Mouse (Mus musculus): Measurements from ENCODE around the gene Ldlrap1.

Gene Ldlrap1

DNA sequence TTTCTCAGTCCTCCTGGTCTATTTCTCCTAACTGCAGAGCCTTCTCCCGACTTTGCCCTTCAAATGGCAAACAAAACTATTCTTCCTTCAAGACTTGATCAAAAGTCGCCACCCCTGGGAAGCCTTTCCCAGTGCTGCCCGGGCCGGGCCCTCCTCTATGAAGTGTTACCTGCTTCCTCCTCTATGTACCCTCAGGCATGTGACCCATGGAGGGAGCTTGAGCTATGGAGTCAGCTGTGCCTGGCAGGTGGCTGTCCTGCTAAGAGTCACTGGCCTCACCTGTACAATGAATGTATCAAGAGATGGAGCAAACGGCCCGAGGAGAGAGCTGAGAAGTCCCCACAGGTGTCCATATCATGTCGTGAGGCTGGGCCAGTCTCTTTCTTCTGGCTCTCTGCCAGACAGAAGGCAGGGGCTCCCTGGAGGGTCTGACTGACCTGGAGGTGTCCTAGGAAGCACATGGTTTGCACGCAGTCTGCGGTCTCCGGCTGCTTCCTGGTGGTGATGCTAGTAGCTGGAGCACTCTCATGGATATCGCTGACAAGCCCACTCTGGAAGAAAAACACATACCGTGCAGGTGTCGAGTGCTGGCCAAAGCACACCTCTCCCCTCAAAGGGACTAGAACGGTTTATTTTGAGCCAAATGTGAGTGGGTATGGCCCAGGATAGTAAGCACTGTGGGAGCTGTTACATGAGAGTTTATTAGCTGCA is 7.6 kb upstream of the Ldlrap1 start:
- DNase-seq (ENCODE audit: low spot score) = no peak

DNA sequence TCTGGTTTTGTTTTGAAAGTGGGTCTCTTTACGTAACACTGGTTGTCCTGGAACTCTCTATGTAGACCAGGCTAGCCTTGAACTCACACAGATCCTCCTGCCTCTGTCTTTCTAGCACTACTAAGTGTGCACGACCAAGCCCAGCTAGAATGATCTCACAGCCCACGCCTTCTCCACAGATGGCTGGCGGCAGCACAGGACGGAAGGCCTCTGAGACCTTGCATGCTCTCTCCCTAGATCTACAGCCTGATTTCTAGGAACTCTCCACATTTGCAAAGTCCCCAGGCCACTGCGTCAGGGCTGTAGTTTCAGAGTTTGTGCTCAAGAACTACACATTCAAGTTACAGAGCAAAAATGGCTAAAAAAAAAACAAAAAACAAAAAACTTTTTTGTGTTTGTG is 6.3 kb upstream of the Ldlrap1 start:
- DNase-seq (ENCODE audit: low spot score) = no peak

DNA sequence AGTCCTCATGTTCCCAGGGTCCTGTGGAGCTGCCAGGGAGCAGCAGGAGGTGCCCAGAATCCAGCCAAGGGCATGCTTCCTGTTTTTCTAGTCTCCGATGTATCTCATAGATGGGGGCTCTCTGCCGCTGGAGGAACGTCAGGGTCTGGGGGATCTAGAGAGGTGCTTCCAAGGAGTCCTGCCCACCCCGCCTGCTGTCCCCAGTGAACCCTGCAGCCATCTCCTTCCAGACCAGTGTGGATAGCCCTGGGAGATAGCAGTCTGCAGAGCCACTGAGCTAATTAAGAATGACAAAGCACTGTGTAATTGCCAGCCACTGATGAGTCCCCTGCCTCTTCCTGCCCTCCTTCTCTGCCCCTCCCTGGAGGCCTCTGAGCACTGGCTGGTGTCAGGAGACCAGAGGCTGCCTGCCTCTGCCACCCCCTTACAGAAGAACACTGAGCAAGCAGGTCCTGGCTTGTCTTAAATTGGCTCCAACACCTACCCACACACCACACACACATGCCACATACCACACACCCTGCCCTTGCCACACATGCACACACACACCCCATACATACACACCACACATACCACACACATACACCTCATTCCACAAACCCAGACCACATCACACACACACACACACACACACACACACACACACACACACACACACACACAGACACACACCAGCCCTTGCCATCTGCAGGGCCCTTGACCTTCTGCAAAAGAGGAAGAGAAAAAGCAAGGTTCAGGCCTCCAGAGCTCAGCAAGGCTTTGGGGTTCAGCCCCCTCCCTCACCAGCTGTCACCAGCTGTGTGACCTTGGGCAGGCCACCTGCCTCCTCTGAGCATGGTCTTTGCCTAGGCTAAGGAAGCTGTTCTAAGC is 5.2 kb upstream of the Ldlrap1 start:
- DNase-seq (ENCODE audit: low spot score) = no peak

DNA sequence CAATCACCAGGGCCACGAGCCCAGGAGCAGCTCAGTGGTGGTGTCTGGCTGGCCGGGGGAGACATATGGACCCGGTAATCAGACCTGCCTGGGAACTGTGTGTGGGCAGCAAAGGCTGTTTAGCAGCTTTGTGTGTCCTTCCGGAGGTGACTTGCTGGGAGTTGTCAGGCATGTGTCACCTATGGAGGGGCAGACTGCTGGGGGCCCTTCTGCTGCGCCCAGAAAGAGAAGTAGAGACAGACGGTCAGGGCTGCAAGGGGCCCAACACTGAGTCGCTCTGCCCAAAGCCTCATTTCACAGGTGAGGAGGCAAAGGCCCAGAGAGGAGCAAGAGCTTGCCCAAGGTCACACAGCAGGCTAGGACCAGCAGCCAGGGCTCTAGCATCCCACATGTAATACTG is 2.1 kb upstream of the Ldlrap1 start:
- DNase-seq (ENCODE audit: low spot score) = no peak

DNA sequence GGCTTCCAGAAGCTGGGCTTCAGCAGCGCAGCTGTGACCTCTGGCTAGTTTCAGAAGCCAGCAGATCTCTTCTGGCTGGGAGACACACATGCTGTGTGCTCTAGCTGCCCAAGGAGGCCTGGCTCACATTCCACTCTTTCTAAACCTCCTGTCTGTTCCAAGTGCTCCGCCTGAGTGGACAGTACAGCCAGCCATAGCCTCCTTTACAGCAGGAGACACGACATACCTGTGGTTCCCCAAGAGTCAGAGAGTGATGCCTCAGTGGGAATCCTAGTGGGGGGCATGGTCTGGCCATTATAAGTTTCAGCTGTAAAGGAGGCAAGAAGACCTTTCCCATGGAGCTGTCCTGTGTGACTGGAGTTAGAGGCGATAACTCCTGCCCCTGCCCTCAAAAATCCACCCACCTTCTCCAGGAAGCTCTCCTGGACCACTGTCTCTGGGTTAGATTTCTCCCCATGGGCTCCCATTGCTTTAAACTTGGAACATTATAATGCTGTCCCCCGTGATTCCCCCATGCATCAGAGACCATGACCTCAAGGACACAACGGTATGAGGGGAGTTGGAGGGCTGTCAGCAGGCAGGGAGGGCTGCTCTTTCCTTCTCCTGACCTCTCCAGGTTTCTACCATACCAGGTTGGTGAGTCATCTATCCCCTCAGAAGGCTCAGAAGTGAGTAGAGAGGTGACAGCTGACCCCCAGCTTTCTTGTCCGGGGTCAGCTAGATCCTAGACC is 1.4 kb upstream of the Ldlrap1 start:
- no peak for DNase-seq (ENCODE audit: low spot score)

DNA sequence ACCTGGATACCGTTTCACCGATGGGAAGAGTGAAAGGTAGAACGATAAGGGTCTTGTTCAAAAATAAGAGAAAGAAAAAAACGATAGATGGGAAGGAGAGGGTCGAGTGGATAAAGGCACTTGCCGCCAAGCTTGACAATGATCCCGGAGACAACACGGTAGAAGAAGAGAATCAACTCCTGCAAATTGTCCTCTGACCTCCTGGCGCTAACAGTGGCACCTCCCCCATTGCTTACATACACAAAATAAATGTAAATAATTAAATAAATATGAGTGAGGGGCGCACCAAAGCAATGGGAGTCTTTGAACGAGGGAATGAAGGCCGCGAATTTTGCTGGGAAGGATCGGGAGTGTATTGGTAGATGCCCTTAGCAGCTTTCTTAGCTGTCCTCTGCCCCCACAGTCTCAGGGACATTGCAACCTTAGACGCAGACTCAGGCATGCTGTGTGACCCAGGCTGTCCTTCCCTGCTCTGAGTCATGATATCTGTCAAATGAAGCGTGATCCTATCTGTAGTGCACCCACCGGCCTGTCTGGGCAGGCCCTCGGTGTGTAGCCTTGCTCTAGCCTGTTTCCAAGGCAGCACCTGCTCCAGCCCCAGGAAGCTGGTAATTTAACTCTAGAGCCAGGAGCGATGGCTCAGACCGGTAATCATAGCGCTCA is 533 bp upstream of the Ldlrap1 start:
- DNase-seq (ENCODE audit: low spot score) = no peak

DNA sequence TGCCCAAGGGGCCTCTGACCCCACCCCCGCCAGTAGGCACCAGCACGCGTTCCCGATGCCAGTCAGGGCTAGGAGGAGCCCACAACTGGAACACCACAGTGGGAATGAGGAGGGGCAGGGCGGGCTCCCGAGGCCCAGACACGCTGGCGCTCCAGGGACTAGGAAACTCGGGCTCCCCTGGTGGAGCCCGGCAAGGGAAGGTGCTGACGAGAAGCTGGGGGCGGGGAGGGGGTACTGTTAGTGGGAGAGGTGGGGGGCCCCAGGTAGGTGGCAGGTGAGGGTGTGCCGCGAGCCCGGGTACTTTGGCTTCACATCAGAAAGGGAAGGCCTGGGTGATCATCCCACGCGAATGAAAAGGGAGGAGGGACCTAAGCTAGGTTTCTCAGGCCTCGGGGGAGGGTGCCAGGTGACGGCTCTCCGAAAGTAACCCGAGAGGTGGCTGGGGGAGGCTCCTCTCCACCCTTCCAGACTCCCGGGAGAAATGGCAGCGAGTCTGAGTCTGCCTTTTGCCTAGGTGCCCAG is 859 bp downstream of the Ldlrap1 start:
- DNase-seq (ENCODE audit: low spot score) = no peak

DNA sequence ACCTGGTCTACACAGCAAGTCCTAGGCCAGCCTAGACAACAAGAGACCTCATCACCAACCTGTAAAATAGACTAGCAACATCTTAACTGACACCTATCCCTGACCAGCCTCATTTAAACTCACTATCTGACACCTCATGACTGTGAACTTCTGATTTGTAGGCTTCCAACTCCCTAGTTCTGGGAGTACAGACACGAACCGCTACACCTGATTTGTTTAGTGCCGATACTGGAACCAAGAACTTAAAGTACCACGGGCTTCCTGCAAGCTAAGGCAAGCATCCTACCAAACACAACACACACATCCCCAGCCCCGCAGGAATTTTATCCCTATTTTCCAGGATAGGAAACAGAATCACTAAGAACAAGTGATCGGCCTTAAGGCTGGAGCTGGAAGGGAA is 1.5 kb downstream of the Ldlrap1 start:
- no peak for DNase-seq (ENCODE audit: low spot score)

DNA sequence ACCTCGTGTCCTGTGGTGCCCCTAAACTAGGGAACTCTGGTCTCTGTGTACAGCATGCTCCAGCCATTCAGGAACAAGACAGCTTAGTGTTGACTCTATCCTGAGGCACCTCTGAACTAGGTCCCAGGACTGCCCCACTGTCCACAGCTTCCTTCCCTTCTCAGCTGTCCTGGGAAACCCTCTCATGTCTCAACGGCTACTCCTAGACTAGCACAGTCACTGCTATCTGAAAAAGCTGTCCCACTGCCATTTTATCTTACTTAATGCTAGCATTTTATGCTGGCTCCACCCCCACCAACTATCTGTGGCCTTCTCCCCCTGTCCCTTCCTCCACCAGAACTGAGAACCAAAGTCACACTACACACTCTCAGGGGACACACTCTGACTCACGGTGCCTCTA is 3.5 kb downstream of the Ldlrap1 start:
- DNase-seq (ENCODE audit: low spot score) = no peak

DNA sequence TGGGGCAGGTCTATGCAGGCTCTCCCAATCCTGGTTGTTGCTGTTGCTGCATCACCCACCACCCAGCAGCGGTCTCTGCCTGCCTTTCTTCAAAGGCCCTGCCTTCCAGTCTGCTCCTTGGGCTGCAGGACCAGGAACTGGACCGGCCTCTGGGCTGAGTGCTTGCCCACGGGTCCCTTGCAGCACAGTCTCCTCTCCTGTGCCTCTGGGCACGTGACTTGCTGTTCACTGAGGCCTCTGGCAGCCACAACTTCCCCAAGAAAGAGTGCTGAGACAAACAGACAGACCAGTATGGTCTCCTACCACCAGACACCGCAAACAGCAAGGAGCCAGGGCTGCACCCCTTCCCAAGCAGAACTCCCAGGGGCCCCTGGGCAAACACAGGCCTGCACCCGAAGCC is 5.5 kb downstream of the Ldlrap1 start:
- DNase-seq (ENCODE audit: low spot score) = no peak

DNA sequence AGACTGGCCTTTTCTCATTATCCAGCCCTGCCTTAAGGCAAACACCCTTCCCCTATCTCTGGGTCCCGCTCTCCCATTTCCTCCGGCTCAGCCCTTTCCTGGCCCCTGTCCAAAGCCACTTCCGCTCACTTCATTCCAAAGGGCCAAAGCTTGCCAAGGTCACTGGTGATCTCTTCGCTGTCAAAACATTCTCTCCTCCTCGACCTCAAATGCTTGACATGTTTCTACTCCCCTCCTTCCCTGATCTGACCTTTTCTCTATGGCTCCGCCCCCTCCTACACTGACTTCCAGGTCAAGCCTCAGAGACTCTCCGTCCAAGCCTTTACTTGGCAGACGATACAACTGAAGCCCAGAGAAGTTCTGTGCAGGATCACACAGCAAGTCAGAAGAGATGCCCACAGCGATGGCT is 7.0 kb downstream of the Ldlrap1 start:
- peak; percentile 81 for DNase-seq (ENCODE audit: low spot score)

DNA sequence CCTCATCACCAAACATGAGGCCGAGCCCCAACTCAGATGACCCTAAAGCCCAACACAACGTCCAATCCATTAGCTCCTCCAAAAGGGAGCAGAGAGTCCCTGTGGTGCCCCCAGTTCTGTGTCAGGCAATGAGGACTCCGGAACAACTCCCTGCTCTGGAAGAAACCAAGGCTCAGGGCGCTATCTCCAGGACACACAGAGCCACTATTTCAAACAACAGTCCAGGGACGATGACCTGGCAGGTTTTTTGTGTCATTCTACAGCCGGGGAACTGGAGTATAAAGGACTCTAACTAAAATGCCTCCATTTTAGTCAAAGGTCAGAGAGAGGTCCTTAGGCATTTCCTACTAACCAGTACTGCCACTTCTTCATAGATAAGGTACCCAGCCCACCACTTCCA is 7.5 kb downstream of the Ldlrap1 start:
- no peak for DNase-seq (ENCODE audit: low spot score)

DNA sequence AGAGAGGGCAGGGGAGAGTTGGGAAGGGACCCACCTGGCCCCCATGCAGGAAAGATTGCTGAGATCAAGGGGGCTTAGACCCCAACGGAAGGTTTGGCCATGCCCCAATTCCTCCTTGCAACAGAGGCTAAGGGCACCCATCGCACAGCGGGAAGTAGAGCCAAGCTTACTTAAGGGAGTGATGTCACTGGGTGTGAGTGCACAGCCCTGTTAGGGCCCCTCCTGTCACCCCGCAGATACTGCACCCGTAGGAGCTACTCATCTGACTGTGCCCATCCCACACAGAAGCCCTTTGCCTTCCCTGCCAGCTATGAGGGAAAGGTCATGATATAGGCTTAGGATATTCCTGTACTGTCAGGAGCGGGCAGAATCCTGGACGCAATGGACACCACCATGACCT is 8.3 kb downstream of the Ldlrap1 start:
- no peak for DNase-seq (ENCODE audit: low spot score)

DNA sequence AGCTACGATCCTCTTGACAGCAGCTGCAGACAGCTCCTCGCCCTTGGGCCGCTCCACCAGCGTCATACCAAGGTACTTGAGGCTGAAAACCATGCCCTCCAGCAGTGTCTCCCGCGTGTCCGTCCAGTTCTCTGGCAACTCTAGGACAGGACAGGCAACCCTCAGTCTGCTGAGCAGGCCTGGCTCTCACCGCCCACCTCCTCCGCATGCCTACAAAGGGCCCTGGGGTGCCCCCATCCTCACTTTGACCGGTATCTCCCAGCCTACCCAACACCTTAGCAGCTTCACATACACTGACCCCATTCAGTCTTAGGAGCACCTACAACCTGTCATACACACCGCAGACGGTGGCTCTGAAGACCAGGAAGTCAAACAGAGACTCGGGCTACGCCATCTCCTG is 8.9 kb downstream of the Ldlrap1 start:
- DNase-seq (ENCODE audit: low spot score) = no peak

DNA sequence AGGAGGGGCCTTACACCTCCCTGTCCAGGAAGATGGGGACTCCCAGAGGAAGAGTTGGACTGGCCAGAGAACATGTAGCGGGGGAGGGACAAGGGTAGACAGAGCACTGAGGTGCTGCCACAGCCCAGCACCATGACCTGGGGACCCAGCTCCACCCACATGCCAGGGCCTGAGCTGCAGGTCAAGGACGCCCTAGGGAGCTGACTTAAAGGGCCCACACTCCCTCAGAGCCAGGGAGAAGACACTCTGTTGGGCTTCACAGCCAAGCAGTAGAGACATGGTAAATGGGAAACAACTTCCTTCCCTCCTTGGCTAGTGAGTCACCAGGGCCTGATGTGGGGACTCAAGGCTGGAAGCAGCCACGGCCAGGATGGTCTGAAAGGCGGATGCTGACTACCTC is 9.5 kb downstream of the Ldlrap1 start:
- DNase-seq (ENCODE audit: low spot score) = no peak

DNA sequence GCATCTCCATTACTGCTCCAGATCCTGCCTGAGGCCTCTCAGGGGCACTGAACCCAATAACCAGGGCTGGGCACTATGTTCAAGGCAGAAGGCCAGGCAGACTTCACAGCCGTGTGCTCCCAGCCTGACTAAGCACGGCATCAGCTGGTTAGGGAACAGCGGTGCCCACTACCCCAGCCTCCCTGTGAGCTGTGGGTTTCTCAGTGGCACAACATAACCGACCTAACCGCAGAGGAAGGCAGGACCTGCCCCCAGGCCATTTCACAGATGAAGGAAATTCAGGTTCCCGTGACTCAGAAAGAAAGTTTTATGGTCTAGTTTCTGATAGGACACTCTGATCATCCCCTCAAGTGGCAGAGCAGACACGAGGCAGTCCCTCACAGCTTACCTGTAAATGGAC is 10.9 kb downstream of the Ldlrap1 start:
- no peak for DNase-seq (ENCODE audit: low spot score)

DNA sequence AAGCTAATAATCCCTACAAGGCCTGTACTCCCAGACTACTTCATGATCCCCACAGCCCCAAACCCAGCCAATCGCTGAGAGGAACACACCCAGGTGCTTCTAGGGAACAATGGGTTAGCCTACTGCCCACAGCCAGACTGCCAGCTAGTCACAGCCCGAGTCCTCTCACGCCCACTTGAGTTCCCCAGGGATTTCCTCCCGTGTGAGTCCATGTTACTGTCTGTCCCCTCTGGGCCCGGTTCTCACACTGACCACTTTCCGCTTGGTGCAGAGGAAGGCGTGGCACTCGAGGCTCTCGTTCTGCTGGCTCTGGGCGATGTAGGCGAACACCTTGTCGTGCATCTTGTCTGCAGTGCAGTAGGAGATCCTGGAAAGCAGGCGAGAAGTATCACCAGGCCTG is 12.9 kb downstream of the Ldlrap1 start:
- no peak for DNase-seq (ENCODE audit: low spot score)

DNA sequence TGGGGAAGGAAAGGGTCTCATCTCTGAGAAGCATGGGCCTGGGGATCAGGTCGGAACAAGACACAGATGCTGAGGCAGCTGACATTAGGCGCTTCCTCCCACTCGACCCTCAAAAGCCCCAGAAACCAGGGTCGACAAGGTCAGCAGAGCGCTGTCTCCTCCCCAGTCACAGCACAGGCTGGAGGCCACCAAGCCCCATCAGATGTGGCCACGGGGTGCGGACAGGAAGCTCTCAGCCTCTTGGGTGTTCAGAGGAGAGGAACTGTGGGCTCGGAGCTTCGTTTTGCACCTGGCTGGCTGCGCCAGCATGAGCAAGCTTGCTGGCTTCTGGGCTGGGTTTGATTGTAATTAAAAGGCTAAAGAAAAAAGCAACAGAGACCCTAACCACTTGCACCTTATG is 13.5 kb downstream of the Ldlrap1 start:
- DNase-seq (ENCODE audit: low spot score) = no peak

DNA sequence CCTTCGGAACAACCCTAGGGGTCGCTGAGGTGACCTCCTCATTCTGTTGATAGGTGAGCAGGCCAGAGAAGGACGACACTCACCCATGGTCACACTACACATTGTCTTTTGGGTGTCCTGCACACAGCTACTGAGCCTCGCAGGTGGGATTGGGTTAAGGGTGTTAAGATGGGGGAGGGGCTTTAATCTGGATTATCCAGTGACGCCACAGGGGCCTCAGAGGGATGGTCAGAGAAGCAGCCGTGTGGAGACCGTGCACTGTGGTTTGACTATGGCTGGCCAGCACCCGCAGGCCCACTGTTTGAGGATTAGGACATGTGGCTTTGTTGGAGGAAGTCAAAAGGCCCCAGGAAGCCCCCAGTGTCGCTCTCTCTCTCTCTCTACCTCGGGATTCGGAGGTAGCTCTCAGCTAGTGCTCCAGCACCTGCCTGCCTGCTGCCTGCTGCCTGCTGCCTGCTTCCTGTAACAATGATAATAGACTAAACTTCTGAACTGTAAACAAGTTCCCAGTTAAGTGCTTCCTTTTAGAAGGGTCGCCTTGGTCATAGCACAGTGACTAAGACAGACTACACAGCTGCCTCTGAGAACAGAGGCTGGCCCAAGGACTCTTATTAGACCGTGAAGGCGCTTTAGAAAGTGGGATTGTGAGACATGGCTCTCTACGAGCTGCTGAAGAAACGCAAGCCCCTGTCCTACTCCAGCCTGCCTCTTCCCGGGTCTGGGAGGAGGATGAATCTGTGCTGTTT is 14.1 kb downstream of the Ldlrap1 start:
- no peak for DNase-seq (ENCODE audit: low spot score)

DNA sequence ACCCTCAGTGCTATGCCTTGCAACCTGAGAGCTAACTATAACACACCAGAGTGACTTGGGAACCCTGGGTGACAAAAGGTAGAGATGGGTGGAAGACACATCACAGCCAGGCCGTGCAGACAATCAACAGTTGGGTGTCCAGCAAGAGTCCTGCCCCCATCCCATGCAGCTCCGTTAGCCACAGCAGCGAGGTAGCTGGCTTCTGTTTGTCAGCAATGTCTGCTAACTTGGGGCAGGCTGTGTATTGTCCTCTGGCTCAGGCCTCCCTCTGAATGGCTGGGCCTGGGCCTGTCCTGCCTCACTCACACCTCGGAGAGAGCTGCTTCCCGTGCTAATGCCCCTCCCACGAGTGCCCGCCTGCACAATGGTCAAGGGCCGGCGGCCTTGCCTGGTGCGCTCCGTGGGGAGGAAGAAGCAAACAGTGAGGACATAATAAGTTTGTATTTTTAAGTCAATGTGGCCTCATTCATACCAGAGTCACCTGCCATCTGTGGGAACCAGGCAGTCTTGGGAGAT is 14.9 kb downstream of the Ldlrap1 start:
- no peak for DNase-seq (ENCODE audit: low spot score)

DNA sequence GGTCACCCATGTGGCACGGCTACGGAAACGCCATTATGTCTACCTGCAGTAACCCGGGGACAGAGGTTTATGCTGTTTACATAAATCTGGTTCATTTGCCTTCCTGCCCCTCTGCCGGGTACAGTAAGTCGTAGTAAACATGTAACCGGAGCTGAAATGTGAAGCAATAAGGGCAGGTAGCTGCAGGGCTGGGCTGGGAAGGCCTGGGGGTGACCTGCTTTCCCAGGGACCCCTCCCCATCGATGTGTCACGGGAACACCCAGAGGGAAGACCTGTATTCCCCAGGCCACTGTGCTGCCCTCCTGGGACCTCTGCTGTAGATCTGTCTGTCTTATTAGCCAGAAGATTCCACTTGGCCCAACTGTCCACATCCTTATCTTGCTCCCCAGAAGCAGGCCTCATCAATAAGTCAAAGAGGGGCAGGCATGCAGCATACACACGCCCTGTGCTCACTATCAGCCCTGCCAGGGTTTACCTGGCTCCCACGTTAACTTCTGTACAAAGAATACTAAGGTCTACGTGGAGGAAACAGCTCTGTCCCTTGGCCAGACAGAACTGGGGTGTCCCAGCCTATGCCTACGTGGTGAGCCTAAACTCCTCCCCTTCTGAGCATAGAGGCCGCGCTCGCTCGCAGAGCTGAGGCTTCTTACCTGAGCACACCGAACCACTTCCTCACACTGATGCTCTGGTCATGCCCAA is 16.0 kb downstream of the Ldlrap1 start:
- no peak for DNase-seq (ENCODE audit: low spot score)
